Mouse (Mus musculus) testis, adult 2 months (tissue): Measurements from ENCODE around the gene Tdrkh.

ENCODE experiments used
- CTCF ChIP-seq: fragments of 200-500 bp; IDR thresholded peaks from 2 replicates; pipeline ENCODE4 v1.5.1; 2012; ENCODE audit warnings: low read depth, mild to moderate bottlenecking, inconsistent platforms, low read length, moderate library complexity; ENCODE audit not compliant: control insufficient read depth, insufficient read depth, insufficient replicate concordance
- POLR2A ChIP-seq: fragments of 200-500 bp; IDR thresholded peaks from 2 replicates; pipeline ENCODE4 v1.6.1; 2012; ENCODE audit warnings: low read depth, mild to moderate bottlenecking, inconsistent platforms, low read length, moderate library complexity; ENCODE audit not compliant: control insufficient read depth

GRCm38 (mm10) chr3:94387391-94387790 lies 25.7 kb upstream of the Tdrkh start:
- TF ChIP-seq POLR2A = no peak
- TF ChIP-seq CTCF = no peak
